Mouse (Mus musculus): ENCODE data around the gene Arpc1a.

The Arpc1a gene

DNA sequence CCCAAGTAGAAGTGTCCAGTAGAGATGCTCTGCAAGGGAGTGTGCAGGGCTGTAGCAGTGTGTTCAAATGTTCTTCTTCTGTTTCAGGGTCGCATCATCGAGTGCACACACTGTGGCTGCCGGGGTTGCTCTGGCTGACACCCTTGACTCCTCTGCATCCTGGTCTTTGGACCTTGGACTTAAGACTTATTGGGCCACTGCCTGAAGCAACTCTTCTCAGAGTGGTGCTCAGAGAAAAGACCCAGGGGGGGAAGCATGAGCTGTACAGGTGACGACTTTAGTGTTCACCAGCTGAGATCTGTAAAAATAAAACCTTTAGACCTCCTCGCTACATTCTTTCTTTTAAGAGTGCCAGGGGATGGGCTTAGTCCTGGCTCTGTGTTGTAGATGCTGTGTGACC is 64.1 kb downstream of the Arpc1a start:
- DNase-seq = no peak

DNA sequence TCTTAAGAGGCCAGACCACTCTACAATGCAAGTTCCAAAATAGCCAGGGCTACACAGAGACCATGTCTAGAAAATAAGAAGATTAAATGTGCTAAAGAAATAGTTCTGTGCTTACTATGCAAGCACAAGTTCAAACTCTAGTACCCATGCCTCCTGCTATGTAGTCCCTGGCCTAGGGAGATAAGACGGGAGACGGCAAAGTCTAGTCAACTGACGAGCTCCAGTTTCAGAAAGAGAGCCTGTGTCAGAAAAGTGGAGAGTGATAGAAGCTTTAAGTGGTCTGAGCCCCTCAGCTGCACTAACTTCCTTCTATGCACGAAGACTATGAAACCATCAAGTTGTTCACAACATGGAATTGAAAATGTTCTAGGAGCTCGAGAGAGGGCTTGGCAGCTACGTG is 65.7 kb downstream of the Arpc1a start:
- no peak for DNase-seq

DNA sequence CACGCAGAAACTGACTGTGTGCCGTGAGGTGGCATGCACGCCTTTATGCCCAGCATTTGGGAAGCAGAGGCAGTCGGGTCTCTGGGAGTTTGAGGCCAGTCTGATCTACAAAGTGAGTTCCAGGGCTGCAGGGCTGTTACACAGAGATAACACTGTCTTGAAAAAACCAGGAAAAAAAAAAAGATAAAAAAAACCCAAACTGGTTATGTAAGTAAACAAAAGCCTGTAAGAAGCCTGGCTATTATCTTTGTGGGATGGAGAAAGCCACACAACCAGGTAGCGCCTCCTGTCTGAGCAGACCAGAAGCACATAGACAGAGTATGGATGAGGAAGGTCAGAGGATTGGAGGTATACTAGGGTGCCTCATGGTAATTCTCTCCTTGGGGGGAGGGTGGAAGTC is 69.1 kb downstream of the Arpc1a start:
- DNase-seq = no peak
